Mouse (Mus musculus) left cerebral cortex, postnatal 25 days (tissue): ENCODE data around the gene BC024978. TPM values are rescaled to one million over a fixed set of nuclear protein-coding genes. Genes with fewer than 3 reads are reported as not detected.
A peak's percentile ranks its signal among the peaks of the same experiment; 100 is the strongest.

Experiments
- DNase-seq, 2 experiments: peaks; one replicate each; pipeline ENCODE4 v3.0.0; 2022; ENCODE audit warnings: low spot score in 2 of 2, mixed read lengths in 1 of 2
- intact Hi-C: fragments of 180-260 bp; cut with DNase I; formaldehyde crosslinking; loops from one replicate; pipeline ENCODE4 v1.15.1; 2025
- total RNA-seq, 2 experiments: library from RNA; stranded (reverse); gene quantifications; 2 replicates each; pipeline ENCODE4 v1.2.3; 2021

The BC024978 gene
- total RNA-seq = 10 to 100 TPM; 21.0 to 25.2 TPM

- peak; percentile 97 to 100 for DNase-seq
- intact Hi-C loops = loop anchor here (2.0 to 5.0 kb wide), 3 partner anchors 17 to 61 kb away; partner anchors contain the start of genes Itpkc, Numbl and Rab4b
Measured at GRCm38 (mm10) chr7:27195681-27196611, at the start of gene BC024978, which contains the start of gene Snrpa. Gene BC024978, plus strand, starts transcription at chr7:27195781. Gene Snrpa, minus strand, starts transcription at chr7:27196271.

GRCm38 (mm10) chr7:27153205-27153764 is 42.3 kb upstream of the BC024978 start, which contains the start of gene Cyp2t4:
Gene Cyp2t4, plus strand, starts transcription at chr7:27153714.
- intact Hi-C loops = no loop called here
- DNase-seq = no peak

GRCm38 (mm10) chr7:27156005-27156404 is 39.6 kb upstream of the BC024978 start:
- peak in 1 of 2 experiments; percentile 88 for DNase-seq
- intact Hi-C loops = no loop called here

- intact Hi-C loops = no loop called here
- DNase-seq = no peak
Measured at GRCm38 (mm10) chr7:27158171-27158570, 37.4 kb upstream of the BC024978 start.

GRCm38 (mm10) chr7:27159256-27159655 is 36.3 kb upstream of the BC024978 start:
- no peak for DNase-seq
- intact Hi-C loops = no loop called here

- intact Hi-C loops = no loop called here
- DNase-seq = peak; percentile 88 to 90
Measured at GRCm38 (mm10) chr7:27159882-27160281, 35.7 kb upstream of the BC024978 start.

GRCm38 (mm10) chr7:27160921-27161320 is 34.7 kb upstream of the BC024978 start:
- intact Hi-C loops = no loop called here
- peak in 1 of 2 experiments; percentile 2 for DNase-seq

- no peak for DNase-seq
- intact Hi-C loops = no loop called here
Measured at GRCm38 (mm10) chr7:27161744-27162143, 33.8 kb upstream of the BC024978 start.

- intact Hi-C loops = no loop called here
- DNase-seq = no peak
Measured at GRCm38 (mm10) chr7:27162780-27163449, 32.7 kb upstream of the BC024978 start.

GRCm38 (mm10) chr7:27163450-27163805 is 32.2 kb upstream of the BC024978 start:
- intact Hi-C loops = no loop called here

GRCm38 (mm10) chr7:27164112-27164947 is 31.3 kb upstream of the BC024978 start:
- intact Hi-C loops = no loop called here
- no peak for DNase-seq

More at GRCm38 (mm10) chr7:27163450-27163805, 32.2 kb upstream of the BC024978 start:
- DNase-seq = no peak

- DNase-seq = no peak
- intact Hi-C loops = loop anchor here (5.0 kb wide), 1 partner anchor 62 kb away; the partner anchor contains the start of gene Itpkc
Measured at GRCm38 (mm10) chr7:27165007-27165655, 30.4 kb upstream of the BC024978 start.

- no peak for DNase-seq
Measured at GRCm38 (mm10) chr7:27165696-27166095, 29.9 kb upstream of the BC024978 start.

GRCm38 (mm10) chr7:27166229-27166613 is 29.4 kb upstream of the BC024978 start:
- intact Hi-C loops = loop anchor here (5.0 kb wide), 1 partner anchor 61 kb away; the partner anchor contains the start of gene Itpkc
- peak; percentile 67 to 78 for DNase-seq

More at GRCm38 (mm10) chr7:27165696-27166095, 29.9 kb upstream of the BC024978 start:
- intact Hi-C loops = loop anchor here (5.0 kb wide), 1 partner anchor 62 kb away; the partner anchor contains the start of gene Itpkc

GRCm38 (mm10) chr7:27166614-27167474 is 28.7 kb upstream of the BC024978 start, which contains the start of gene Egln2:
Gene Egln2, minus strand, starts transcription at chr7:27166802.
- peak; percentile 97 for DNase-seq
- intact Hi-C loops = loop anchor here (5.0 kb wide), 1 partner anchor 60 kb away; the partner anchor contains the start of gene Itpkc

- no peak for DNase-seq
- intact Hi-C loops = loop anchor here (5.0 kb wide), 1 partner anchor 60 kb away; the partner anchor contains the start of gene Itpkc
Measured at GRCm38 (mm10) chr7:27167475-27168094, 28.0 kb upstream of the BC024978 start.

GRCm38 (mm10) chr7:27168371-27168770 is 27.2 kb upstream of the BC024978 start:
- DNase-seq = no peak
- intact Hi-C loops = loop anchor here (5.0 kb wide), 1 partner anchor 59 kb away; the partner anchor contains the start of gene Itpkc
